Mouse (Mus musculus): ENCODE results near the gene E2f4. TPM values are rescaled to one million over a fixed set of nuclear protein-coding genes. Genes with fewer than 3 reads are reported as not detected.

Gene E2f4
- polyA plus RNA-seq, 1 experiment from 2014 or later: 34.1 TPM

DNA sequence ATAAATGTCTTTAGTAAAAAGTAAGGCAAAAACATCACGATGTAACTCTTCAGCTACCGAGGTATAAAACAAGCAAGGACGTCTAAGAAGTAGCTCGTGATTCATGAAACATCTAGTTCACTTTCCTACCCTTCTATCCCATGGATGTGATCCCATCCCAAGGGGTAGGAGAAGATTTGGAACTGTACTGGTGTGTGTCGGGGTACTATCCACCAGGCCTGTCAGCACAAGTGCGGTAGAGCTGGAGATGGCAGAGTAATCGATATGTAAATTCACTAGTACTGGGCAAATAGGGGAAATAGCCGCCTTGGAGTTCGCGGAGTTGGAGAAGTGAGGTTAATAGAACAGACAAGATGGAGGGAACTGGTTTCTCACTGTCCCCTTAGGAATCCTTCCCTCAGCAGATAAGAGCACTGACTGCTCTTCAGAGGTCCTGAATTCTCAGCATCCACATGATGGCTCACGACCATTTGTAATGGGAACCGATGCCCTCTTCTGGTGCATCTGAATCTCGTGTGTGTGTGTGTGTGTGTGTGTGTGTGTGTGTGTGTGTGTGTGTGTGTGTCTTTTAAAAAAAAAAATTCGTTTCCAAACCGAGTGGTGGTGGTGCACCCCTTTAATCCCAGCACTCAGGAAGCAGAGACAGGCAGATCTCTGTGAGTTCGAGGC lies 34.1 kb upstream of the E2f4 start:
- peaks cover 16% of the 10 kb centered on the region; the same call in 1 of the 2 replicates for H3K79me2 ChIP-seq (ENCODE audit: inconsistent target)
- no peak overlapping the region for H3K27ac ChIP-seq
- WGBS (ENCODE audit: missing documents): 67% methylated on average over 14 of the region's 16 CpGs
- peaks cover 10% of the 10 kb centered on the region; the same call in 1 of the 2 replicates for H3K36me3 ChIP-seq (ENCODE audit: inconsistent target)
- H3K4me3 ChIP-seq (ENCODE audit: inconsistent target): peak overlapping the region; percentile 95

- peak within 1 kb of the TSS; percentile 95 for H3K4me3 ChIP-seq (ENCODE audit: inconsistent target)
- peaks cover 16% of the 10 kb centered on the region; the same call in 1 of the 2 replicates for H3K79me2 ChIP-seq (ENCODE audit: inconsistent target)
- peak within 1 kb of the TSS; percentile 55 for H3K27ac ChIP-seq
- 1% methylated on average over 54 of the region's 54 CpGs for WGBS (ENCODE audit: missing documents)
- peaks cover 10% of the 10 kb centered on the region; the same call in 1 of the 2 replicates for H3K36me3 ChIP-seq (ENCODE audit: inconsistent target)
Measured at GRCm38 (mm10) chr8:105264024-105264982, 33.2 kb upstream of the E2f4 start, which contains the start of the genes Tradd and Fbxl8. Gene Tradd (minus strand): TSS chr8:105264609. Gene Fbxl8 (plus strand): TSS chr8:105264648.

DNA sequence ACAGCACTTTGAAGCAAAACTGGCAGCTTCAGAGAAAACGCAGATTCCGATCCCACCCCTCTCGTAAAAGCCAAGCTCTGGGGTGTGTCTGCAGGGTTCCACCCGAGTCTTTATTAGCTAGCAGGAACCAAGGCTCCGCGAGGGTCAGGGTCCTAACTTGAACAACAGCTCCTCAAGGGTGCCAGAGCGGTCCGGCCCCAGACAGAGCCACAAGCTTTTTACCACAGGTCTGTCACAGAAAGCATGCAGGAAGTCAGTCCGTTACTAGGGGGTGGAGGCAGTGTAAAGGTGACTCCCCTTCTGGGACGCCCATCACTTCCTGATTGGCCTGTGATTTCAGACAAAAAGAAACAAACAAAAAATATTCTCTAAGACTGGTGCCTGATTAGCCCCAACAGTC lies 32.3 kb upstream of the E2f4 start:
- Histone ChIP-seq H3K79me2 (ENCODE audit: inconsistent target) (peaks cover 16% of the 10 kb centered on the region; the same call in 1 of the 2 replicates), H3K27ac (peak overlapping the region; percentile 55), H3K36me3 (ENCODE audit: inconsistent target) (peaks cover 10% of the 10 kb centered on the region; the same call in 1 of the 2 replicates), H3K4me3 (ENCODE audit: inconsistent target) (peak overlapping the region; percentile 95)
- 2% methylated on average over 10 of the region's 10 CpGs for WGBS (ENCODE audit: missing documents)

DNA sequence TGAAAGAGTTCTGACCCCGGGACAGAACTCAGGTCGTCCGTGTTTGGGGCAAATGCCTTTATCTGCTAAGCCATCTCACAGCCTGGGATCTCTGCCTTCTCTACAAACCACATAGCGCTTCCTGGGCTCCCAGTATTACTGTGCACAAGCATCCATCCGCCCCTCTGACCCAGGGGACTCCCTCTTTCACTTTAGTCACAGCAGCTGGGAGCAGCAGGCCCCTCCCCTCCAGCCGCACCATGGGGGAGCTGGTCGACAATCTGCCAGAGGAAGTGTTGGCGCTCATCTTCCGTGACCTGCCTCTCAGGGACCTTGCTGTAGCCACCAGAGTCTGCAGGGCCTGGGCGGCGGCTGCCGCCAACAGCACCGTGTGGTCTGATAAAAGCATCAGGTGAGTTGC lies 30.7 kb upstream of the E2f4 start:
- Histone ChIP-seq H3K4me3 (ENCODE audit: inconsistent target) (no peak overlapping the region), H3K79me2 (ENCODE audit: inconsistent target) (peaks cover 16% of the 10 kb centered on the region; the same call in 1 of the 2 replicates), H3K36me3 (ENCODE audit: inconsistent target) (peaks cover 10% of the 10 kb centered on the region; the same call in 1 of the 2 replicates), H3K27ac (no peak overlapping the region)
- WGBS (ENCODE audit: missing documents): 84% methylated on average over 13 of the region's 13 CpGs

DNA sequence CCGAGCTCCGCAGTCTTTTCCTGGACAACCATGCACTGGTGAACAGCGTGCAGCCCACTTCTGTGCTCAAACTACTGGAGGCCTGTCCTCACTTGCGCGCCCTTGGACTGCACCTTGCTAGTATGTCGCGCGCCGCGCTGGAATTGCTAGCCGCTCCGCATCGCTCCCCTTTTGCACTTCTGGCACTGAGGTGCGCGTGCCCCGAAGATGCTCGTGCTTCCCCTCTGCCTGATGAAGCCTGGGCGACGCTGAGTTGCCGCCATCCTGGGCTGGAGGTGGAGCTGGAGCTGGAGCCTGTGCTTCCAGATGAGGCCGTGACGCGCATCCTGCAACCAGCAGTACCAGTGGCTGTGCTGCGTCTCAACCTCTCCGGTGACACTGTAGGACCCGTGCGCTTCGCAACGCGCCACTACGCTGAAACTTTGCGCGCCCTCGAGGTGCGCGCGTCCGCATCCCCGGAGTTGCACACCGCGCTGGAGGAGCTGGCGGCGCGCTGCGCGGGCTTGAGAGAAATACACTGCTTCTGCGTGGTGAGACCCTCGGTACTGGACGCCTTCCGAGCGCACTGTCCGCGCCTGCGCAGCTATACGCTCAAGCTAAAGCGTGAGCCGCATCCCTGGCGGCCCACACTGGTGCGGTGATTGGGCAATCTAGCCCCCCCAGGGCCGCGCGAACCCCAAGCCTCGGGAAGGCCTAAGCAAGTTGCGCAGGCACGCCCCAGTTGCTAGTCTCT lies 29.0 kb upstream of the E2f4 start:
- no peak overlapping the region for H3K4me3 ChIP-seq (ENCODE audit: inconsistent target)
- WGBS (ENCODE audit: missing documents): 60% methylated on average over 65 of the region's 65 CpGs
- no peak overlapping the region for H3K27ac ChIP-seq
- H3K79me2 ChIP-seq (ENCODE audit: inconsistent target): peaks cover 7% of the 10 kb centered on the region; the same call in 1 of the 2 replicates
- H3K36me3 ChIP-seq (ENCODE audit: inconsistent target): peaks cover 10% of the 10 kb centered on the region; the same call in 1 of the 2 replicates

DNA sequence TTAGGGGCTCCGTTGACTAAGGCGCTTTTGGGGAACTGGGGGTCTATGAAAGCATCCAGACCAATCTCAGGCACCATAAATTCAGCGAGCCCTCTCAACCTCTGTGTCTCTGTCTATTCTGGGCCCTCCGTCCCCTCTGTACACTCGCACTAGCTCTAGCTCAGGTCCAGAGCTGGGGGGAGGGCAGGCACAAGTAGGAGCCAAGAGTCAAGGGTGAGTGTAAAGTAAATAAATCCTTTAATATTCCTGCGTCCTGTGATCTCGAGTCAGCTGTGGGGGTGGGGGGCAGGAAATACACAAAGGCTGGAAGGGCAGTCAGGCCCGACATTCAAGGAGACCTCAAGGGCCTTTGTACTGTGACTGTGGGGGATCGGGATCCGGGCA lies 28.4 kb upstream of the E2f4 start:
- Histone ChIP-seq H3K27ac (no peak overlapping the region), H3K36me3 (ENCODE audit: inconsistent target) (peaks cover 10% of the 10 kb centered on the region; the same call in 1 of the 2 replicates), H3K79me2 (ENCODE audit: inconsistent target) (peaks cover 2% of the 10 kb centered on the region; the same call in 1 of the 2 replicates), H3K4me3 (ENCODE audit: inconsistent target) (no peak overlapping the region; the same call in 1 of the 2 replicates)
- 34% methylated on average over 10 of the region's 10 CpGs for WGBS (ENCODE audit: missing documents)

DNA sequence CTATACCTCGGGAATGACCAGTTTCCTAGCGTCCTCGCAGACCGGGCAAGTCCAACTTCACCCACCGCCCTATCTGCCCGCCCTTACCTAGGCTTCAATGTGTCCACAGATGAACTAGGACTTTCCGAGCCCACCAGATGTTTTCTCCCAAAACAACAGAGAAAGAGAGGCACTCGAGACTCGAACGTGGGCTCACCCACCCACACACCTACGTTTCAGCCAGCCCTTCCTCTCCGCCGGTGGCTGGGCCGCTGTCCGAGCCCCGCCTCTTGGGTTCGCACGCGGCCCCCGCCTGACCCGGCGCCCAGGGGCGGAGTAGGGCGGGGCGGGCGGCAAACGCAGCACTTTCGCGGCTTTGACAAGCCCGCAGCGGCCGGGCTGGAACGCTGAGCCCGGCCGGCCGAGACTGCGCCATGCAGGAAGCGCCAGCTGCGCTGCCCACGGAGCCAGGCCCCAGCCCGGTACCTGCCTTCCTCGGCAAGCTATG lies 28.0 kb upstream of the E2f4 start, which contains the start of gene Hsf4:
Gene Hsf4 (plus strand): TSS at position 341 of the 487 bp plus-strand sequence.
- H3K4me3 ChIP-seq (ENCODE audit: inconsistent target): peak within 1 kb of the TSS; percentile 18
- H3K27ac ChIP-seq: no peak within 1 kb of the TSS
- H3K36me3 ChIP-seq (ENCODE audit: inconsistent target): peaks cover 10% of the 10 kb centered on the region; the same call in 1 of the 2 replicates
- WGBS (ENCODE audit: missing documents): 3% methylated on average over 39 of the region's 42 CpGs
- H3K79me2 ChIP-seq (ENCODE audit: inconsistent target): no peaks in the 10 kb centered on the region

- Histone ChIP-seq H3K4me3 (ENCODE audit: inconsistent target) (peak overlapping the region; percentile 18), H3K79me2 (ENCODE audit: inconsistent target) (no peaks in the 10 kb centered on the region)
- 26% methylated on average over 38 of the region's 39 CpGs for WGBS (ENCODE audit: missing documents)
Measured at GRCm38 (mm10) chr8:105270101-105270915, 27.2 kb upstream of the E2f4 start.

DNA sequence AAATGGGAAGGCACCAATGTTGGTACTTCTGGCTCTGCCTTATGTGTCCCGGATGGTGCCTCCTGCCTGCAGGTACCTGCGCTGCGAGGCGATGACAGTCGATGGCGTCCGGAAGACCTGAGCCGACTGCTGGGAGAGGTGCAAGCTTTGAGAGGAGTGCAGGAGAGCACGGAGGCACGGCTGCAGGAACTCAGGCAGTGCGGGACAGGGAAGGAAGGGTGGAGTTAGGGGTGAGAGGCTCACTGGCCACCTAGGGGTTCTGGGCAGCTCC lies 26.6 kb upstream of the E2f4 start:
- H3K79me2 ChIP-seq (ENCODE audit: inconsistent target): no peaks in the 10 kb centered on the region
- WGBS (ENCODE audit: missing documents): 42% methylated on average over 11 of the region's 11 CpGs
- no peak overlapping the region for H3K27ac ChIP-seq
- H3K4me3 ChIP-seq (ENCODE audit: inconsistent target): no peak overlapping the region
- H3K36me3 ChIP-seq (ENCODE audit: inconsistent target): peaks cover 10% of the 10 kb centered on the region; the same call in 1 of the 2 replicates

More at GRCm38 (mm10) chr8:105270101-105270915, 27.2 kb upstream of the E2f4 start:
- Histone ChIP-seq H3K27ac (no peak overlapping the region), H3K36me3 (ENCODE audit: inconsistent target) (peaks cover 10% of the 10 kb centered on the region; the same call in 1 of the 2 replicates)

DNA sequence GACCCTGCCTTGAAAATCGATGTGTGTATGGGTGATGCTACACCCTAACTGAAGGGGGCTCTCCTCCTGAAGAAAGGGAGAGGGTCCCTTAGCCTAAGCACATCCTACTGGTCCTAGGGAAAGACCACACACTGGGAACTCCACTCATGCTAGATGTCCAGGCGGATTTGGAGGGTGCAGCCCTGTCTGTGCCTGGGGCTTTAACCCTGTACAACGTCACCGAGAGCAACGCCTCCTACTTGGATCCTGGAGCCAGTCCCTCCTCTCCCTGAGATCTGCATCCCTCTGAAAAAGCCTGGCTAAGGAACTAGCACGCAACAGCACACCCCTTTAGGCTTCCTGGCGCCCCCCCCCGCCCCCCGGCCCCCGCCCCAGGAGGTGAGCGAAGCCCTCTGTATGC lies 22.1 kb upstream of the E2f4 start:
- no peak overlapping the region for H3K4me3 ChIP-seq (ENCODE audit: inconsistent target)

DNA sequence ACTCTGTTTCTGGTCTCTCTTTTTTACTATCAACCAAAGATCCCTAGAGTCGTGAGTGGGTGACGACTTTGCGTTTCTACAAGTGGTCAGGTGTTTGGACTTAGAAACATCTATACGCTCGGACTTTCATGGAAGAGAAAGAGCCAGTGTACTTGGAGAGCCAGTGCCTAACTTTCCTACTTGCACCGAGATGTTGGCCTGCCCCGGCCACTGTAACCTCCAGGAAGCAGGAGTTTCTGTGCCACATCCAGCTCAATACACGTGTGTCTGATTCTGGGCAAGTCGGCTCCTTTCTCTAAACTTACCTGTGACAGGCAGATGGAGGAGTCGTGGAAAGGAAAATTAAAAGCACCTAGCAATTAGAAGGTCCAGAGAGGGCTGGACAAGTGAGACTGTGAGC lies 21.6 kb upstream of the E2f4 start, which contains the start of gene Nol3:
Gene Nol3 (plus strand): TSS at position 301 of the 400 bp plus-strand sequence.
- Histone ChIP-seq H3K36me3 (ENCODE audit: inconsistent target) (no peaks in the 10 kb centered on the region), H3K79me2 (ENCODE audit: inconsistent target) (no peaks in the 10 kb centered on the region), H3K4me3 (ENCODE audit: inconsistent target) (no peak within 1 kb of the TSS), H3K27ac (no peak within 1 kb of the TSS)
- WGBS (ENCODE audit: missing documents): 11% methylated on average over 10 of the region's 10 CpGs

More for the DNA sequence above, 22.1 kb upstream of the E2f4 start:
- 24% methylated on average over 10 of the region's 11 CpGs for WGBS (ENCODE audit: missing documents)
- H3K36me3 ChIP-seq (ENCODE audit: inconsistent target): no peaks in the 10 kb centered on the region
- H3K79me2 ChIP-seq (ENCODE audit: inconsistent target): no peaks in the 10 kb centered on the region
- no peak overlapping the region for H3K27ac ChIP-seq

GRCm38 (mm10) chr8:105276292-105277120 lies 21.0 kb upstream of the E2f4 start:
- WGBS (ENCODE audit: missing documents): 10% methylated on average over 30 of the region's 30 CpGs
- H3K27ac ChIP-seq: no peak overlapping the region

More at GRCm38 (mm10) chr8:105276292-105277120, 21.0 kb upstream of the E2f4 start:
- Histone ChIP-seq H3K36me3 (ENCODE audit: inconsistent target) (no peaks in the 10 kb centered on the region), H3K79me2 (ENCODE audit: inconsistent target) (no peaks in the 10 kb centered on the region), H3K4me3 (ENCODE audit: inconsistent target) (no peak overlapping the region)

Measured in macrophage (primary cell).